Mouse (Mus musculus) midbrain, embryonic 15.5 days (tissue): ENCODE results near the gene Nmrk2. TPM values are rescaled to one million over a fixed set of nuclear protein-coding genes. Genes with fewer than 3 reads are reported as not detected.

Experiments
- ATAC-seq: fragments of 200-750 bp; cut with Nextera tagmentation; replicated peaks from 2 replicates; pipeline ENCODE4 v1.8.0; 2017; ENCODE audit warnings: moderate TSS enrichment
- H3K27ac ChIP-seq: fragments of 300-500 bp; sonication (generic); 2 replicates; pipeline ENCODE4 v1.5.1; 2015; ENCODE audit warnings: mild to moderate bottlenecking, inconsistent platforms
- H3K27me3 ChIP-seq: fragments of 300-500 bp; sonication (generic); replicated peaks from 2 replicates; pipeline ENCODE4 v1.6.1; 2015; ENCODE audit warnings: inconsistent platforms
- H3K36me3 ChIP-seq: fragments of 300-500 bp; sonication (generic); replicated peaks from 2 replicates; pipeline ENCODE4 v1.6.1; 2015; ENCODE audit warnings: inconsistent platforms
- H3K4me1 ChIP-seq: fragments of 300-500 bp; sonication (generic); 2 replicates; pipeline ENCODE4 v1.6.1; 2015; ENCODE audit warnings: inconsistent platforms
- H3K4me2 ChIP-seq: fragments of 300-500 bp; sonication (generic); 2 replicates; pipeline ENCODE4 v1.6.1; 2015; ENCODE audit warnings: inconsistent platforms, mild to moderate bottlenecking, moderate library complexity
- H3K4me3 ChIP-seq: fragments of 300-500 bp; sonication (generic); 2 replicates; pipeline ENCODE4 v1.5.1; 2015; ENCODE audit warnings: mild to moderate bottlenecking, inconsistent platforms
- H3K9ac ChIP-seq: fragments of 300-500 bp; sonication (generic); 2 replicates; pipeline ENCODE4 v1.6.1; 2015; ENCODE audit warnings: mild to moderate bottlenecking, inconsistent platforms
- H3K9me3 ChIP-seq: fragments of 300-500 bp; sonication (generic); 2 replicates; pipeline ENCODE4 v1.6.1; 2016; ENCODE audit warnings: inconsistent platforms
- WGBS: fragments of 180-500 bp; shearing (Covaris S2); methylation state at CpG from one replicate; pipeline ENCODE4 v1.1.7; 2015; ENCODE audit warnings: mixed read lengths; 5-methylcytosine and 5-hydroxymethylcytosine counted together
- polyA plus RNA-seq: library from polyadenylated mRNA; unstranded; fragments of >200 nt; fragmentation: Nextera tagmentation; extraction: Ambion mirVana; gene quantifications from 2 replicates; pipeline ENCODE4 v1.2.1, GENCODE M21; 2015

Gene Nmrk2
- polyA plus RNA-seq, 1 experiment from 2014 or later = 0.14 TPM

DNA sequence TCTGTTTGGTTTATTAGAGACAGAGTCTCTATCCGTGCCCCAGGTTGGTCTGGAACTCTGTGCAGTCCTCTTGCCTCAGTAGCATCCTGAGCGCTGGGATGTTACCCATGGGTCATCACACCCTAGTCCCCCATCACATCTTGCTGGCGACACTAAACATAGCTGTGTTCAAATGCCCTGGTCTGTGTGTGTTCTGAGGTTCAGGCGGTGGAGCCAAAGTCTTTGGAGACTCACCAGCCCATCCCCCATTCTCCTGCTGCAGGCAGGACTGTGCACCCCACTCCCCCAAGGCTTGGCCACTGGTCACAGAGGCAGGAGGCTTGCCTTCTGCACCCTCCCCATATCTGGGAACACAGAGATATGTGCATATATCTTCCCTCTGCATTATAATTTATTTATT is 2.3 kb upstream of the Nmrk2 start:
- H3K27me3 ChIP-seq = no peaks in the 10 kb centered on the region
- H3K4me2 ChIP-seq = no peak overlapping the region
- 64% methylated on average over 4 of the region's 4 CpGs for WGBS
- H3K27ac ChIP-seq = 0 out of 2 replicates have a peak overlapping the region, but pooled peaks have one; percentile 27
- ATAC-seq = 0 out of 2 replicates have a peak, but pooled peaks have one; percentile 1
- H3K4me1 ChIP-seq = no peaks in the 10 kb centered on the region
- H3K4me3 ChIP-seq = no peak overlapping the region
- H3K36me3 ChIP-seq = peaks cover 26% of the 10 kb centered on the region
- no peaks in the 10 kb centered on the region for H3K9me3 ChIP-seq
- H3K9ac ChIP-seq = no peak overlapping the region

DNA sequence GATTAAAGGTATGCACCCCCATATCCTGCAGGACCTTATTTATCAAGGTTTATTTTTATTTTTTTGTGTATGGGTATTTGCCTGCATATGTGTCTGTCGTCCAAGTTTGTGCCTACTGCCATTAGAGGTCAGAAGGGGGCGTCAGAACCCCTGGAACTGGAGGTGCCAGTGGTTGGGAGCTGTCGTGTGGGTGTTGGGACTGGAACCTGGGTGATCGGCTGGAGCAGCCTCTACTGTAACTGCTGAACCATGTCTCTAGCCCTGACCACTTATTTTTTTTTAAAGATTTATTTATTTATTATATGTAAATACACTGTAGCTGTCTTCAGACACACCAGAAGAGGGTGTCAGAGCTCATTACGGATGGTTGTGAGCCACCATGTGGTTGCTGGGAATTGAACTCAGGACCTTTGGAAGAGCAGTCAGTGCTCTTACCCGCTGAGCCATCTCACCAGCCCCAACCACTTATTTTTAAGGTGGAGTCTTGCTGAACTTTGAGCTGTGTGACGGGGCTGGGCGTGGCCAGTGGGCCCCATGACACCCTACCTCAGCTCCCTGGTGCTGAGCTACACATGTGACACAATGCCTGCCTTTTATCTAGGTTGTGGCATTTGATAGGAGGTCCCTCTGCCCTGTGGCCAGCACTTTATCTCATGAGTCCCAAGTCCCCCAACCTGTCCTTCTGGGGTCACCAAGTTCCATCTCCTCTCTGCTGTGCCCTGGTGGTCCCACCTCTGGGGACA is 1.3 kb upstream of the Nmrk2 start:
- peaks cover 18% of the 10 kb centered on the region for H3K36me3 ChIP-seq
- ATAC-seq = peak; percentile 29; the same call in 1 of the 2 replicates
- no peaks in the 10 kb centered on the region for H3K27me3 ChIP-seq
- H3K4me2 ChIP-seq = no peak overlapping the region
- no peak overlapping the region for H3K27ac ChIP-seq
- 71% methylated on average over 8 of the region's 8 CpGs for WGBS
- H3K9ac ChIP-seq = no peak overlapping the region
- no peak overlapping the region for H3K4me3 ChIP-seq
- no peaks in the 10 kb centered on the region for H3K9me3 ChIP-seq
- no peaks in the 10 kb centered on the region for H3K4me1 ChIP-seq

DNA sequence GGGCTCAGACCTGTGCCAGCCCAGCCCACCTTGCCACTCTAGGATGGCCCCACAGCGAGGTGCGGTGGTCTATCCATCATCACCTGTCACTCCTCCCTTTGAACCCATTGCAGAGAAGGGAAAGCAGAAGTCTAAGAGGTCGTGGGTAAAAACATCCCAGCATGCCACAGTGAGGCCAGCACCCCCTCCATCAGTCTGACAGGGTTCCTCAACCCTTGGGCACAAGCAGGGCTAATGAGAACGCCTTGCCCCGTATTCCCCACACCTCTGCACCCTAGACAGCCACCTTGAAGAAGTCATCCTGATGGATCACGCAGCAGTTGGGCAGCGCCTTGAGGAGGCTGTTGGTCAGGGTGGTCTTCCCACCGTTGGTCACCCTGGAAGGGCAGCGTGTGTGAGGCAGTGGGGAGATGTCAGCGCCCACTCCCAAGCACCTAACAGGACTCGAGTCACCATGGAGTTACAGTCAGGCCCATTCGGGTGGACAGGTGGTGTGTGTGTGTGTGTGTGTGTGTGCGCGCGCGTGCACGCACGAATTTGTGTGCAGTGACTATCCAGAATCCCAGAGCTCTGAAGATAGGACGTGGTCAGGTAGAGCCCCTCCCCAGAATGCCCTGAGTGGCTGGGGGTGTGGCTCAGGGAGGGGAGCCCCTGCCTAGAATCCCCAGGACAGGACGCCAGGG is 1.1 kb downstream of the Nmrk2 start:
- H3K27me3 ChIP-seq = peaks cover 14% of the 10 kb centered on the region
- ATAC-seq = no peak
- no peak overlapping the region for H3K4me2 ChIP-seq
- H3K9ac ChIP-seq = no peak overlapping the region
- 78% methylated on average over 20 of the region's 20 CpGs for WGBS
- H3K36me3 ChIP-seq = no peaks in the 10 kb centered on the region
- no peaks in the 10 kb centered on the region for H3K9me3 ChIP-seq
- H3K4me1 ChIP-seq = no peaks in the 10 kb centered on the region
- no peak overlapping the region for H3K4me3 ChIP-seq
- H3K27ac ChIP-seq = no peak overlapping the region

DNA sequence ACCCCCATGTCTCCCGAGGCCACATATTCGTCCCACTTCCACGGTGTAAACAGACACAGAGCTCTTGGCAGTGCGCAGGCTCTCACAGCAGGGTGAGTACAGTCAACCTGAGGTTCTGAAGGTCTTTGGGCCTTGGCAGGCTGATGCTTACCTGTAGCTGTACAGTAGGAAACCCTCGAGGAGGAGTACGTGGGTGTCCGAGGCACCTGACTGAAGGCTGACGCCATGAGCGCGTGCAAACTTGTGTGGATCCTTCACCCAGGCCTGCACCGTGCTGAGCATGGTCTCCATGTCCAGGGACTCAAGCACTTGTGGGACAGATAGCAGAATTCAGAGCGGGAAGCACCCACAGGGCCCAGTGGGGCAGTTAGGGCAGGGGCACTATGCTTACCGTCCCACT is 1.7 kb downstream of the Nmrk2 start:
- Histone ChIP-seq H3K9me3 (no peaks in the 10 kb centered on the region), H3K36me3 (no peaks in the 10 kb centered on the region), H3K27ac (no peak overlapping the region), H3K27me3 (peaks cover 20% of the 10 kb centered on the region), H3K4me1 (no peaks in the 10 kb centered on the region), H3K4me2 (no peak overlapping the region), H3K4me3 (no peak overlapping the region), H3K9ac (no peak overlapping the region)
- ATAC-seq = no peak
- WGBS = 85% methylated on average over 13 of the region's 13 CpGs

DNA sequence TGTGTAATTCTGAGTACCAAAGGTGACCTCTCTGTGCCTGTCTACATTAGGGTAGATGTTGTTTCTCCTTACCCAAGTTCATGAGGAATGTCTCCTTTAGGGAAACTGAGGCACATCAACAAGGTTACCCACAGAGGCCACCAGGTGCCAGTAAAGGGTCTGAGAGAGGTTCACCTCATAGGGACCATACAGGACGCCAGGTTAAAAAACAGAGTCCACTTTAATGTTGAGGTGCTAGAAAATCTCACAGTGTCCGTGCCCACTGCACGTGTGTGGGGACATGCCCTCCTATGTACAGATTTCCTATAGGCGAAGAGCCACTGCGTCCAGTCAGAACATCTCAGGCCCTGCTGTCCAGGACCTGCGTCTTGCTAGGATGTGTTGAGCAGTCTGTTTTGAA is 2.9 kb downstream of the Nmrk2 start:
- H3K4me1 ChIP-seq = no peaks in the 10 kb centered on the region

DNA sequence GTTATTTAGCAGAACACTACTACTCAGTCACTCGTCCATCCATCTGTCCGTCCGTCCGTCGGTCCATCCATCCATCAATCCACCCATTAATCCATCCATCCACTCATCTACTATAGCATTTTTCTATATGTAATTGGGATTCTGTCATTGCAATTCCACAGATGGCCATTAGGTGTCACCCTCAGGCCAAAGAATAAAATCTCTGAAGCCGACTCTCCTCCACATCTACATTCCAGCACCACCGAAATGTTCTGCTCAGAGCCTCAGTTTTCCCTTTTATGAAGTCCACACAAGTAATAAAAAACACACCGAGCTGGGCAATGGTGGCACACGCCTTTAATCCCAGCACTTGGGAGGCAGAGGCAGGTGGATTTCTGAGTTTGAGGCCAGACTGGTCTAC is 3.6 kb downstream of the Nmrk2 start:
- Histone ChIP-seq H3K9me3 (no peaks in the 10 kb centered on the region), H3K4me1 (peaks cover 3% of the 10 kb centered on the region), H3K36me3 (no peaks in the 10 kb centered on the region), H3K4me2 (no peak overlapping the region), H3K27ac (no peak overlapping the region), H3K4me3 (no peak overlapping the region), H3K27me3 (peaks cover 22% of the 10 kb centered on the region), H3K9ac (no peak overlapping the region)
- ATAC-seq = no peak
- 0% methylated on average over 9 of the region's 9 CpGs for WGBS

More for the DNA sequence above, 2.9 kb downstream of the Nmrk2 start:
- 89% methylated on average over 6 of the region's 6 CpGs for WGBS
- Histone ChIP-seq H3K36me3 (no peaks in the 10 kb centered on the region), H3K9me3 (no peaks in the 10 kb centered on the region), H3K27me3 (peaks cover 22% of the 10 kb centered on the region), H3K27ac (no peak overlapping the region), H3K4me2 (no peak overlapping the region), H3K4me3 (no peak overlapping the region), H3K9ac (no peak overlapping the region)
- no peak for ATAC-seq

DNA sequence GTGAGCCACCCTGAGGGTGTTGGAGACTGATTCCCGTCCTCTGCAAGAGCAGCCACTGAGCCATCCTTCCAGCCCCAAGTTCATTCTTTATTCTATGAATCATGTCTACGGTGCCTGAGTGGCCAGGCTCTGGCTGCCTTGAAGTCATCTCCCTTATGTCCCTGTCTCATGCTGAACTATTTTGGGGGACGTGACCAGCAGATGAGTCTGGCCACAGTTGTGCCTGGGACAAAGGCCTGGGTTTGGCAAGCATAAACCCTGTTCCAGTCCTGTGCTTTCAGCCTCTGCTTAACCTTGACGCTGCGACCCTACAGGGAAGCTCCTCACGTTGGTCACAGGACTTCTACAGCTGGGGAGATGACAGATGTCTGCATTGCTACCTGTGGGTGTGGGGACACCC is 4.5 kb downstream of the Nmrk2 start:
- WGBS = 51% methylated on average over 6 of the region's 6 CpGs
- no peak for ATAC-seq
- H3K36me3 ChIP-seq = no peaks in the 10 kb centered on the region
- H3K27me3 ChIP-seq = peaks cover 22% of the 10 kb centered on the region
- H3K4me3 ChIP-seq = no peak overlapping the region
- no peak overlapping the region for H3K4me2 ChIP-seq
- H3K27ac ChIP-seq = no peak overlapping the region
- peaks cover 6% of the 10 kb centered on the region for H3K4me1 ChIP-seq
- H3K9ac ChIP-seq = no peak overlapping the region
- no peaks in the 10 kb centered on the region for H3K9me3 ChIP-seq

DNA sequence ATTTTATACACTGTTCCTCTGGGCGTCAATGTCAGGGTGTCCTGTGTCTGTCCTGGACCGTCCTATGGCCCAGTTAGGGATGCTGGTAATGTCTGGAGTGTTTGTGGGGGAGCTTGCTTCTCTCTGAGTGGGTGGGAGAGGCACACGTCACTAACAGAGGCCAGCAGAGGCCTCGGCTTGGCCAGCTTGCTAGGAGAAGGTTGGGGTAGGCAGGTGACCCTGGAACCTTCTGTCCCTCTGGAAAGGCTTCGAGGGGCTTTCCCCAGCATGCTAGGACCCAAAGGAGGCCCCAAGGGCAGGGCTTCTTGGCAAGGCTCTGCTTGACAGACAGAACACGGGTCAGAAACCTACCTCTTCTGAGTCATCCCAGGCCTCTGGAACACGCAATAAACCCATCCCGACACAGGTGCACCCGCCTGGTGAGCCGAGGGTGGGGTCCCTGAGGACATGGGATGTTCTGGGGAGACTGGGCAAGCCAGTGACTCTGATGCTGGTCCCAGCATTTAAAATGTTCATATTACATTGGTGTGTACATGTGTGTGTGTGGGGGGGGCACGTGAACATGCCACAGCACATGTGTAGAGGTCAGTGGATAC is 5.3 kb downstream of the Nmrk2 start:
- ATAC-seq = no peak
- Histone ChIP-seq H3K9ac (no peak overlapping the region), H3K4me1 (peaks cover 13% of the 10 kb centered on the region), H3K9me3 (no peaks in the 10 kb centered on the region), H3K27ac (no peak overlapping the region), H3K36me3 (no peaks in the 10 kb centered on the region), H3K4me3 (no peak overlapping the region), H3K4me2 (no peak overlapping the region), H3K27me3 (peaks cover 22% of the 10 kb centered on the region)
- WGBS = 71% methylated on average over 11 of the region's 11 CpGs

DNA sequence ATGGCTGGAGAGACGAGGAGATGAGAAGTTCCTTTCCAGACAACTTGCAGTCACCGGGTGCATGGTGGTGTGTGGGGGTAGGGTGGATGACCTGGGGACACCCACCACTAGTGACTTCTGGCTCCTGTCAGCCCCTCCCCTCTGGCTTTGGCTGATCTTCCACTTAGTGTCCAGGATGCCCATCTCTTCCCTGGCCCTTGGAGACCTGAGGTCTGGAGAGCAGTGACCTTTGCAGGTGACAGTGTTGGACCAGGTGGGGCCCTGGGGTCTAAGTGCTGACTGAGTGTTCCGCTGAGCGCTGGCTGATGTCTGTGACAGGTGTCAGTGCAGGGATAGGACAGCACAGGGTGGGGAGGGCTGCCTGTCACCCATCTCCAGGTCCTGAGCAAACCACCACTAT is 6.6 kb downstream of the Nmrk2 start:
- H3K27ac ChIP-seq = no peak overlapping the region
- no peak overlapping the region for H3K4me3 ChIP-seq
- no peaks in the 10 kb centered on the region for H3K9me3 ChIP-seq
- no peak overlapping the region for H3K9ac ChIP-seq
- ATAC-seq = no peak
- WGBS = 73% methylated on average over 4 of the region's 4 CpGs
- peaks cover 18% of the 10 kb centered on the region for H3K4me1 ChIP-seq
- peaks cover 7% of the 10 kb centered on the region; the same call in 1 of the 2 replicates for H3K36me3 ChIP-seq
- H3K27me3 ChIP-seq = peaks cover 22% of the 10 kb centered on the region
- H3K4me2 ChIP-seq = no peak overlapping the region

DNA sequence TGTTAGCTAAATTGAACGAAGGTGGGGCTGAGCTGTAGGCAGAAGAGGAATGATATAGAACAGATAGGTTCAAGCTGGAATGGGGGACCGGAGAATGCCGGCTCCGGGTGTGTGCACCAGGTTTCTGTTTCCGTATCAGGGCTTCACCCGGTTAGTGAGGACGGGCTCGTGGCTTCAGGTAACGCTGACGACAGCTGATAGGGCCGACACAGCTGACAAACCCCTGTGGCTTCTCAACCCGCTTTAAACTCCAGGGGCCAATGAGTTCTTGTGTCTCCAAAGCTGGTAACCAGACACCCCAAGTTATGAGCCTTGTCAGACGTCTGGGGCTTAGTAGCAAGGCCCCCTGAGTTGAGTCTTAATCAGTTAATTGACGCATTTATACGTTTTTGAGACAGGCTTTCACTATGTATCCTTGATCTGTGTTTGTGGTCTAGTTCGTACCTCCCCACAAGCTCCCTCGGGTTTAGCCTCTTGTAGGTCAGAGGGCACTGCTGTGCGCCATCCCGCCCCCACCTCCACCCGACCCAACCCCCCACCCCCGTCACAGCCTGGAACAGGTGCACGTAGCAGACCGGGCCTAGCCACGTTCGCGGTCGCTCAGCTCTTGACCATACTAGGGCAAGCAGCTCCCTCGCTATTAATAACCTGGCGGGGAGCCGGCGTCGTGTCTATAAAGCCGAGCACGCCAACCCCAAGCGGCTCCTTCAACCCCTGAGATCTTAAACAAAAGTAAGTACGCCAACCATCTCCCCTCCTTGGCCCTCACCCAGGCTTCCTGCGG is 7.7 kb downstream of the Nmrk2 start:
- 16% methylated on average over 37 of the region's 37 CpGs for WGBS
- Histone ChIP-seq H3K4me2 (no peak overlapping the region), H3K36me3 (peaks cover 12% of the 10 kb centered on the region; the same call in 1 of the 2 replicates), H3K9me3 (no peaks in the 10 kb centered on the region), H3K4me1 (peaks cover 18% of the 10 kb centered on the region), H3K9ac (no peak overlapping the region), H3K27ac (no peak overlapping the region), H3K27me3 (peaks cover 22% of the 10 kb centered on the region), H3K4me3 (no peak overlapping the region)
- no peak for ATAC-seq

DNA sequence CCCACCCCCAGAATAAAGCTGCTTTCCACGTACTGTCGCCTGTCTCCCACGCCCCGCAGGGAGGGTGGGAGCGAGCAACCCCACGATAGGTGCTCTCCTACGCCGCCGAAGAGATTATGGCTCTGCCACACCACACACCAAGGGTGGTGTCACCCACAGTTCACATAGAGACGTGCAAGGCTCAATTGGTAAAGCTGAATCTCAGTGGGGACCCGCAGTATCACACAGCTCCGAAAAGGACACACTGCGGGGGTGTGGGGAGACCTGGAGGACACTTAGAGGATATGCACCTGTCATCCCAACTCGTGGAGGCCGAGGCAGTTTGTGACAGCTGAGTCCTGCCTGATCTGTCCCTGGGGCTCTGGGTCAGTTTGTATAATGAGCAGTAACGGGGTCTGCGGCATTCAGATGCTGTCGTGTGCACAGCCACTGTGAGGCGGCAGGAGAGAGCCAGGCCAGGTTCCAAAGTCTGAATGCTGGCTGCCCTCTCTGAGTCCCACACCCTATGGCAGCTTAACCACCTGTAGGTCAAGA is 8.8 kb downstream of the Nmrk2 start:
- Histone ChIP-seq H3K4me1 (peaks cover 18% of the 10 kb centered on the region), H3K4me2 (peak overlapping the region; percentile 93), H3K4me3 (peak overlapping the region; percentile 65), H3K36me3 (peaks cover 12% of the 10 kb centered on the region; the same call in 1 of the 2 replicates), H3K9me3 (no peaks in the 10 kb centered on the region), H3K9ac (peak overlapping the region; percentile 63), H3K27me3 (peaks cover 22% of the 10 kb centered on the region), H3K27ac (peak overlapping the region; percentile 99)
- WGBS = 3% methylated on average over 19 of the region's 19 CpGs
- peak; percentile 48 for ATAC-seq
